Mouse (Mus musculus): ENCODE results near the gene Fbxw10. TPM values are rescaled to one million over a fixed set of nuclear protein-coding genes. Genes with fewer than 3 reads are reported as not detected.
A peak's percentile ranks its signal among the peaks of the same experiment; 100 is the strongest.

Fbxw10 gene
- total RNA-seq (2021) = 1 to 10 TPM; 1.1 to 1.4 TPM
- long read RNA-seq, partial matches to known transcripts = 0 of 1 reads
- long read RNA-seq, other reads (novel, unspliced or antisense) = 1 of 1 reads

DNA sequence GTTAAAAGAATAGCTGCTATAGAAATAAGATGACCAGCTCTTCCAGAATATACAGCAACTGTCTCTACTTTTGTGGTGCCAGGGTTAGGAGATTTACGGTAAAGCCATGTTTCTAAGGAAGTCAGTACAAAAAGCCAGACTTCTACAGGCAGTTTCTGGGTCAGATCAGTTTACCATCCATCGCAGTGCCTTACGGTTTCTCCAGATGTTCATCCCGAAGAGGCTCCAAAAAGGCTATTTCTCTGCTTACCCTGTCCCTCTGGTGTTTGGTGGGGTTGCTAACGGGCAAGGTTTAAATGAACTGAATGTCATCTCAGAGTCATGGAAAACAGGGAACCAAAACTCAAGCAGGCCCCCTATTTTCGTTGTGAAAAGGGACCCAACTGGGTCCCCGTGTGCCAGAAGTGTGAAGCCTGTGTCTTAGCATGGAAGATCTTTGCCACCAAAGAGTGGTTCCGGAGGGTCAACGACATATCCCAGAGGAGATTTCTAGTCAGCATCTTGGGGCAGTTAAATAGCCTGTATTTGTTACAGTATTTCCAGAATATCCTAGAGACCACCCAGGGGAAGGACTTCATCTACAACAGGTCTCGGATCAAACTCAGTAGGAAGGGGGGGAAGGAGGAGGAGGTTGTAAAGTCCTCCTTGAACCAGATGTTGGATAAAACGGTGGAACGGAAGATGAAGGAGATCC lies at the start of gene Fbxw10:
Fbxw10 (plus strand) TSS at position 109 of the 694 bp plus-strand sequence.
- DNase-seq (ENCODE audit: low spot score in 2 of 2) = peak in 1 of 2 experiments; percentile 42

DNA sequence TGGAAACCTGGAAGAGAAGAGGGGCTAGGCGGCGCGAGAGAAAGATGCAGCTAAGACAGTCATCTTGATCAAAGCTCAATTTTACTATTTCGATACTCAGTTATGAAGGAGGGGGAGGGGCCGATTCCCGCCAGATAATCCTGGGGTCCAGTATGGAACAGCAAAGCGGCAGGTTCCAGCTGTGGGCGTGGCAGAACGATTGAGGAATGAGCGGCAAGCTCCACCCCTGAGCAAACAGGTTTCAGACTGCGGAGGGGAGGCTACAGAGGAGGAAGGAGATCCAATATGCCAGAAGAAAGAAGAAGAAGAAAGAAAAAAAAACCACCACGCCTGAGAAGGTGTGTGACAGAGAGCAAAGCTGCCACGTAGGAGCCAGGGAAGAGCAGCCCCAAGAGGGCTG lies 42.8 kb upstream of the Fbxw10 start:
- no peak for DNase-seq (ENCODE audit: low spot score in 2 of 2)

DNA sequence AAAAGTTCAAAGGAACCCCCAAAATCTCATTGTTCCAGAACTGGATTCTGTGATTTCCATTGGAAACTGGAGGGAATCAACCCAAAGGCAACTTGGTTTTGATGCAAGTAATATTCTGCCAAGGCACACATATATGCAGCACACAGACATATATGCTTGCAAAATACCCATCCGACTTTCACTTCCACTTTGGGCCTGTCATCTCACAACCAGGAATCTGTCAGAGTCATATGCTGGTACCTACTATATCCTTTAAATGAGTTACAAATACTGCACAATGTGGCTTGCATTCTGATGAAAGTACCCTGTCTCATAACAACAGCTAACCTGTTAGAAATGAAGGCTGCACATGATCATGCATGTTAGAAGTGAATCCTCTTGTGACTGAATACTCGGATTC lies 38.9 kb upstream of the Fbxw10 start:
- no peak for DNase-seq (ENCODE audit: low spot score in 2 of 2)

DNA sequence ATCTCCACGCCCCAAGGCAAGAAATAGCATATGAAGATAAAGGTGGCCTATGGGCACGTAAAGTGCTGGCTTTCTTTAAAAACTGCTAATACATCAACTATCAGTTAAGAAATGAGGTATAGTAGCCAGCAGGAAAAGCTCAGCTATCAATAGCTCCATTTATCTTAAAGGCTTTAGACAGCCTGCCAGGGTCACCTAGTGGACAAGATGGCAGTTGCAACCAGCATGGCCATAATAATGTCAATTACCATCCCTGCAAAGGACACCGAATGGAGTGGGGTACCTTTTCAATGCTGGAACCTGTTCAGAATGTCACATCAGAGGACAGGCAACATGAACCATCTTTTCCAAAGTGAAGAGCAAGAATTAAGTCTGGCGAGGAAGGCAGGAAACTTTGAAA lies 37.7 kb upstream of the Fbxw10 start:
- no peak for DNase-seq (ENCODE audit: low spot score in 2 of 2)

DNA sequence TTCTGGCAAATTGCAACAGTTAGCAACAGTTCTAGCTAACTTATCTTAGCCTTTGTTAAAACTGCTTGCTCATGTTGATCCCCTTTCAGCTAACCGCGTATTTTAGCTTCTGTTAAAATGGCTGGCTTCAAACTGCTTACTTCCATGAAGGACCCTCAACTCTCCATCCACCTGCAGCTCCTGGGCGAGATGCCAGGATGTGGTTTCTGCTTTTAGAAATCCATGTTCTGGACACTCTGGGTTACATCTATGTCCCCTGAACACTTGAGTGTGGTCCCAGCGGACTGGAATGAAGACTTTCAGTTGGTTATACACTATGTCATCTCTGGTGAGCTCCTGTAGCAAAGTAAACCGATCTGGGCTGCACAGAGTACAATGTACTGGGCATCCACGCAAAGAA lies 34.6 kb upstream of the Fbxw10 start:
- no peak for DNase-seq (ENCODE audit: low spot score in 2 of 2)

DNA sequence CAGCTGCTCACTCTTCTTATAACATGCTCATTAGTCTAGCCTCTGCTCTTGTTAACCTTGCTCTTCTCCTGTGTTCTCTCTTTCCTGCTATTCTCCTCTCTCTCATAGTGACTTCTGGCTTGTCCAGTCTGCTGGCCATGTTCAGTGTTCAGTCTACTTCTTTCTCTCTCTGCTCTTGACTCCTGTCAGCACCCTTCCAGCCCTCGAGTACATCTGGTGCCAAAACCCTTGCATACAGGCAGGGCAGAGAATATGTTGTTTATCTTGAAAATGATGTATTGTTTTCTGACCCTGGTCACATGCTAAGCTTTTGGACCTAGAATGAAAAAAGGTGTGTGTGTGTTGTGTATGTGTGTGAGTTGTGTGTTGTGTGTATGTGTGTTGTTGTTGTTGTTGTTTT lies 33.4 kb upstream of the Fbxw10 start:
- no peak for DNase-seq (ENCODE audit: low spot score in 2 of 2)

DNA sequence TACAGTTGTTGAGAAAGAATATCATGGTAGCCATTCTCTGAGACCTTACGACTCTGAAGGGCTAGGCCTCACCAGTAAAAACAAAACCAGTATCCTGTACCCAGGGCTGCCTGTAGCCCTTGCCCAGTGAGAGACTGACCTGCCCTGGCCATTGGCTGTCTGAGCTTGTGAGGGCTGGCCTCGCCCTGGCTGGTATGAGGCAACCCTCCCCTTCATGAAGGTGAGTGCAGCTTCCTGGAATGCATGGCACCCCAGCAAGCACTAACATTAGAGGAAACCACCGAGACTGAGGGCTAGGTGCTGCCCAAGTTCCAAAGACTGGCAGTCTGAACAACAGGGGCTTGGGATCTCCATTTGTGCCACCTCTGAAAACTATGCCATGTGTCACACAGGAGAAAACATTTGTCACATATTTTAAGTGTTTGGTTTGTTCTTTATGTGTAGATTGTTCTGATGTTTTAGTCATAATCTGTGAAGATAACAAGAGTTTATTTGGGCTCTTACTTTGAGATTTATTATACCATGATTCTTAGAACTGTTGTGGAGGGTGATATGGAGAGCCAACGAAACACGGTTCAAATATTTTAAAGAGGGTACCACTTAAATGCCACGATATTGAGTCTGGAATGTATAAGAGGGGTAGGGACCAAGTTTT lies 32.8 kb upstream of the Fbxw10 start:
- DNase-seq (ENCODE audit: low spot score in 2 of 2) = no peak

DNA sequence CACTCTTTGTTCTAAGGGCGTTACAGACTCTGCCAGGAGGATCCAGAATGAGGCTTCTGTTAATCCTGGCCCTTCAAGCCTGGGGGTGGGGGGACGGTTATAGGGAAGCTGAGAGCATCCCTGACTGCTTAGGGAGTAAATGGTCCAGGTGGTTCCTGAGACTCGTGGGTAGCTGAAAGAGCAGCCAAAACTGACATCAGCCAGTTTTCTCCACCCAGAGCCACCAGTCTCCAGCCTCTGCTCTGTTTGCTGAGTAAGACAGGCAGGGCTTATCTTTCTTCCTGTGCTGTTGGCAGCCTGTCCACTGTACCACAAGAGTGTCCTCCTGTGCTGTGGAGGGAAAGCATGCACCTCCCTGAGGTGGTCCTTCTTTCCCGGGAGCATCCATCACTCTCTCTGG lies 32.2 kb upstream of the Fbxw10 start:
- peak in 1 of 2 experiments; percentile 10 for DNase-seq (ENCODE audit: low spot score in 2 of 2)

DNA sequence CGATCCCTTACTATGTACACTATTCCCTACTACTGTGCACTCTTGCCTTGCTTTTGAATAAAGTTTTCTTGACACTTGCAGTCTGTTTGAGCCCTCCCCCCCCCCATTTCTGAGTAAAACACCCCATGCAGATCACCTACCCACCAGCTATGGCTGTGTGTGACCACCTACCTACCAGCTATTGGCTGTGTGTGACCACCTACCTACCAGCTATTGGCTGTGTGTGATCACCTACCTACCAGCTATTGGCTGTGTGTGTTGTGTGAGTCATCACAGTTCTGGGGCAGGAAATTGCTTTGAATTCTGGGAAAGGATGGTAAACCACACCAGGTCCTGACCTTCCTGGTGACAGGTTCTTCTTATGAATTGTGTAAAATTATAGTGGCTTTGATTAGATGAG lies 31.4 kb upstream of the Fbxw10 start:
- DNase-seq (ENCODE audit: low spot score in 2 of 2) = no peak

DNA sequence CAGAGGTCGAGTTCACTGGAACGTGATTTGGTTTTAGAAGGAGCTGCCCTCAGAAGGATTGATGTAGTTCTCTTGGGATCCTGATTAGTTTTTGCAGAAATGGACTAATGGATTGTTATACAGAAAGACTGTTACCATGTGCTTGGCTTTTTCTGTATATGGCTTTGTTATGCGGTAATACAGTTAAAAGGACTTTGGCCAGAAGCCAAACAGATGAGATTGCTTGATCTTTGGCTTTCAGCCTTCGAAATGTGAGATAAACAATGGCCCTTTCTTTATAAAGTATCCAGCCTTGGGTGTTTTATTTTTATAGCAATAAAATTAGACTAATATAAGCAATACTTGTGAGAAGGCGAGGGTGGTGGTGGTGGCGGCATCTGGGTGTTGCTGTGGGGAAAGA lies 30.3 kb upstream of the Fbxw10 start:
- DNase-seq (ENCODE audit: low spot score in 2 of 2) = no peak

DNA sequence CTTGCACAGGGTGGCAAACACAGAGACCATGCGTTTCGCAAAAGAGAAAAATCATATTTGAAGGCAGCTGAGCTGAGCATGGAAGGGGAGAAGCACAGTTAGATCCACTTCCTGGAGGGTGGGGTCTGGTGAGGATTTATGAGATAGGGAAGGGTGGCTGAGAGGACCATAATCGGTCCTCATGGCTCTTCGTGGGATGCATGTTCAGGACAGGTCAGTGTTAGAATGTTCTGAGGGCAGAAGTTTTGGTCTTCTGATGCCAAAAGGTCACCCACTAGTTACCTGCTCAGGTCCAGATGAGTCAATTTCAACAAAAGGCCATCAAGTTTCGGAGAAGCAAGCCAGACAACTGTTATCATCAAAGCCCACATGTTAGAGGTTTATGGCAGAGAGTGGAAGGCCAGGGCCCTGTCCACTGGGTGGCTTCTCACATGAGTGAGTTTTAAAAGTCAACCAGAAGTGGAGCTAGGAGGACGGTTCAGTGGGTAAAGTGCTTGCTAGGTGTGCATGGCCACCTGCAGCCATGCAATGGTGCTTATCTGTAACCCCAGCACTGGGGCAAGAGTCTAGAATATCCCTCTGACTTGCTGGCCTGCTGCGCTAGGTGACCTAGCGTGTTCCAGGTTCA lies 27.7 kb upstream of the Fbxw10 start:
- no peak for DNase-seq (ENCODE audit: low spot score in 2 of 2)

DNA sequence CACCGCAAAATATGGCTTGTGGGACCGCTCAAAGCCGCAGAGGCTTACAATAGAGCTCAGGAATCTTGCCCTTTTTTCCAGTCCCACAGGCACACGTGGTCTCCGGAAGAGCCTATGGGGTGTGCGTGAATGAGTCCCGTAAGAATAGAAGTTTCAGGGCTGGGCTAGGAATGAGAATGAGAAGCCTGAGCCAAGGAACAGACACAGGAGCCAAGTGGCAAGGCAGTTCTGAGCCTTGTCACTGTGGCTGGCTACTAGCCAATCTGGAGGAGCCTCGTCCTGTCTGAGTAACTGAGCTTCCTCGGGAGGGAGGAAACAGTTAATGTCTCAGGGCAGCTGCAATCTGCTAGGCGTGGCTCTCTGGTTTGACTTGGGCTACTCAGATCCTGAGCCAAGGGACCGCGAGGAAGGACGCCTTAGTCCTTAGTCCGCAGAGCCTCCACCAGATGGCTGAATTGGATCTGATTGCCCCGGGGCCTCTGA lies 26.8 kb upstream of the Fbxw10 start, which contains the start of gene Trim16:
Trim16 (plus strand) TSS at position 173 of the 483 bp plus-strand sequence.
- peak in 1 of 2 experiments; percentile 23 for DNase-seq (ENCODE audit: low spot score in 2 of 2)

DNA sequence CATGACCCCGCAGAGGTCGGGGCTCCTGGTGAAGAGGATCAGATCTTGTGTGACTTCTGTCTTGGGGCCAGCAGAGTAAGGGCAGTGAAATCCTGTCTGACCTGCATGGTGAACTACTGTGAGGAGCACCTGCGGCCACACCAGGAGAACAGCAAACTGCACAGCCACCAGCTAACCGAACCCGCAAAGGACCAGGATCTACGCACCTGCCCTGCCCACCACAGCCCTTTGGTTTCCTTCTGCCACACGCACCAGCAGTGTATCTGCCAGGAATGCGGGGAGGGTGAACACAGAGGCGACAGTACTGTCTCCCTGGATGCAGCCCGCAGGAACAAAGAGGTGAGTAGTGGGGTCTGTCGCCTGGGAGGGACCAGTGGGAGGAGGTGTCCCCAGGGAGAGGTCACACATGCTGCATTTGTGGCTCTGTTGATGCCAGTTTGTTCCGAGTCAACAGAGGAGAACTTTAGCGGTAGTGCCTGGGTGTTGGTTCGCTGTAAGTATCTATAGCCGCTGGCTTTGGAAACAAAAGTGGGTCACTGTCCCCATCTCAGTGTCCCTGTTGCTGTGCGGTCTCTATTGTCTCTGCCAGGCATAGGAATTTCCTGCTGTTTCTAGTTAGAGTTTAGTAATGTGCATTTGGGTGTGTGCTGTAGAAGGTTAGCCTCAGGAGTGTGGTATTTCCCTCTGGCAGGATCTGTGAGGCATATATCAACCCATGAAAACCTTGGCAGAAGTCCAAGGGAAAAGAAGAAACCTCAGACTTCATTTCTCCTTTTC lies 26.0 kb upstream of the Fbxw10 start:
- no peak for DNase-seq (ENCODE audit: low spot score in 2 of 2)

DNA sequence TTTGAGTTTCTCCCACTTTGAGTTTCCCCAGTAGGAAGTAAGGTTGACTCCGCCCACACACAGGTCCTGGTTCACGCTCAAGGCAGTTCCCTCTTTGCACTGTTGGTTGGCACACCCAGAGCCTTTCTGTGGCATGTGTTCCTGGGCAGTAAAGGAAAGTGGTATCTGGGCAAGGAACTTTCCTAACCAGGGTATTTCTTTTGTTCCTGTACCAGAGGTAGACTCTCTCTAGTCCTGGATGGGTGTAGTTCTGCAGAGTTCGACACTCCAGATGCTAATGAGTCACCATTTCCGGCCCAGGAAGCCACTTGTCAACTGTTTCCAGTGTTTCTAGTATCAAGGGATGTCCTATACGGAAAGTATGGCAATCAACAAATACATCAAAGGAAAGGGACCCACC lies 25.0 kb upstream of the Fbxw10 start:
- no peak for DNase-seq (ENCODE audit: low spot score in 2 of 2)

DNA sequence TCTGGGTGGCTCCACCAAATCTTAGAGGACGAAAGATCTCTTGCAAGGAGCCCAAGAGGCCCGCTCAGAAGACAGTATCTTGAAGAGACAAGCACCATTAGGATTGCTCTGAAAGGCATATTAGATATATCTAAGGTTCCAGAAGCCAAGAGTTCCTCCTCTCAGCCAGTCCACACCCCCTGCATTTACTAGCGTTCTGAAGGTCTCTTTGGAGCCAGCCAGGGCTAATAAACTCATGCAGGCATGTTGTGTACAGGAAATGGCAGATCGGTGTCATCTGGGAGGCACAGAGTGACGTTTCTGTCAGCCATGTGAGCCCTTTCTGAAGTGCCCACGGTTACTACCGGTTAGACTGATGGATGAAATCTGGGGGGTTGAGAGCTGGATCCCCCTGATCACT lies 22.7 kb upstream of the Fbxw10 start:
- no peak for DNase-seq (ENCODE audit: low spot score in 2 of 2)

DNA sequence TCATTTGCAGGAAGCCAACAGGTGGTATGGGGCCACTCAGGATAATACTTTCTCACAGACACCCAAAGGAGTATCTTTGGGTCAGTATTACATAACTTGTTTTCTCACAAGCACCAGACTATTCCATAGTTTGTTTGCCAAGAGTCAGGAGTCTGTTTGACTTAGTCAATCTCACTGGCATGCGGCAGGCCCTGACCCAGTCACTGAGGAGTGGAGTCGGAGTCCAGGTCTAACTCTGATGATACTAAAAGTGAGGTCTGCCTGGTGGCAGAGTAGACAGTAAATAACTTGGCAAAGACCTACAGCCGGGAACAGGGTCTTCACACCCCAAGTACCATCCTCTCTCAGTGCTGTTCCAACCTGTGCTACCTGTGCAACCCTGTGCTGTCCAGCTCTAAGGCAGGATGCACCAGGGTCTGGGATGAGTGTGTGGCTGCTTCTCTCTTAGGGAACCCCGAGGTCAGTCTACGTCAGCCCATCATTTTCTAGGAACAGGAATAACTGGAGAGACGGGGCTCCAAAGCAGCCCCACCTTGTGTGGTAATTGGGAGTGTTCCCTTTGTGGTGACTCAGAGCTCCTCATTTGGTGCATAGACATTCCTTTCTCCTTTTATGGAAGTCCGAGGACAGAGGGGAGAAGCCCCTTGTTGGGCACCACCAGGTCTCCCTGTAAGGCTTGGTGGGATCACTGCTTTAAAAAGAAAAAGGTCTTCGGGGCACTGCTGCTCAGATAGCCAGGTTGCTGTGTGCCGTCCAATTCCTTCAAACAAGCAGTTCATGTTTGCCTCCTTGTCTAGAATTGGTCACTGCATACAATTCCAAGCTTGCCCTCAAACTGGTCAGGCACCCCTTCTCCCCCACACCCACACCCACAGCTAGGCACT lies 21.4 kb upstream of the Fbxw10 start:
- no peak for DNase-seq (ENCODE audit: low spot score in 2 of 2)

DNA sequence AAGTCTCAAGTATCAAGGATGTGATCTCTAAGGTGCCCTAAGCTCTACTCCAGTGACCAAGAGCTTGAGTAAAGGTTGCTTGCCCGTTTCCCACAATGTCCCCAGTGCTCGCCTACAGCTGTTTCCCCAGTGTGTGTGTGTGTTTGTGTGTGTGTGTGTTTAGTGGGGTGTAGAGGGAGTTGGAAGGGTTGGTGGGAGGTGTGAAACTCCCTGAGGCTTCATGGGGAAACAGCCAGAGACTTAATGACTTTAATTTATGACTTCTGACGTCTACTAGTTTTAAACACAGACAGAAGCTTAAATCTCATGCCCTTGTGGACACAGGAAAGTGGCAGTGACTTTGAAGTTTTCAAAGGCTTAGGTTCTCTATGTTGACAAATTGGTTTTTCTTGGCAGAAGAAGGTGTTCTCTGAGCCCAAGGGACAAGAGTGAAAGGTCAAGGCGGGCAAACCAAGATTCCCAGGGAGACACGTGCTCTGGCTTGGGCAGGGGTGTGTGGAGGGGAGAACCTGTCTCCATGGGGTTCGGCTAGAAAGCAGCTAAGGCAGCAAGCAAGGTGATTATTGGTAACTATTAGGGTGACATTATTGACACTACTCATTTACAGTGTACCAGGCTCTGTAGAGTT lies 20.6 kb upstream of the Fbxw10 start:
- DNase-seq (ENCODE audit: low spot score in 2 of 2) = no peak

DNA sequence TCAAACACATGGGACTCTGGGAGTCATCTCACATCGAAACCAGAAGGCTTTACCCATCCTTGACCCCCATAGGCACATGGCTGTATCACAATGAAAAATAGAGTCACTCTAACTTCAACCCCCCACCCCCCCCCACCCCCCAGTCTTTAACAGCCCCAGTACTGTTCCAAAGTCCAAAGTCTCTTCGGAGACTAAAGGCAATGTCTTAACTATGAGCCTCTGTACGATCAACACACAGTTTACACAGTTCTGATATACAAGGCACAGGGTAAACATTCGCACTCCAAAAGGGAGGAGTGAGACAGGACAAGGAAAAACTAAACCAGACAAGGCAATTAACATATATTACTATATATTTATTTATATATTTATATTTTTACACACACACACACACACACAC lies 19.7 kb upstream of the Fbxw10 start:
- no peak for DNase-seq (ENCODE audit: low spot score in 2 of 2)

DNA sequence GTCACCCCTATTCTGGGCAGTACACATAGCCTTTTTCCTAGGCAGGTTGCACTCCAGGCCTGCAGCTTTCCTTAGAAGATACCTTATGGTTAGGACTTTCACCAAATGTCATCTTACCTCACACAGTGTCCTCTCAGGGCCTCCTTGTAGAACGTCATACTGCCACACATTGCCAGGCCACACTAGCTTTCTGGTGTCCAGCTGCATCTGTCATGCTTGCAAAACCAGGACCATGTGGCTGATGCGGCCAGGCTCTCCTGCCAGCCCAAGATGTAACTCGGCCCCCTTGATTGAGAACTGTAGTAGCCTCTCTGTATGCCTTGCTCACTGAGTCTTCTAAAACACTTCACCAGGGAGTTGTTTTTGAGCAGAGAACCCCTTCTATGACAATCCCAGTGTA lies 19.0 kb upstream of the Fbxw10 start:
- DNase-seq (ENCODE audit: low spot score in 2 of 2) = no peak

DNA sequence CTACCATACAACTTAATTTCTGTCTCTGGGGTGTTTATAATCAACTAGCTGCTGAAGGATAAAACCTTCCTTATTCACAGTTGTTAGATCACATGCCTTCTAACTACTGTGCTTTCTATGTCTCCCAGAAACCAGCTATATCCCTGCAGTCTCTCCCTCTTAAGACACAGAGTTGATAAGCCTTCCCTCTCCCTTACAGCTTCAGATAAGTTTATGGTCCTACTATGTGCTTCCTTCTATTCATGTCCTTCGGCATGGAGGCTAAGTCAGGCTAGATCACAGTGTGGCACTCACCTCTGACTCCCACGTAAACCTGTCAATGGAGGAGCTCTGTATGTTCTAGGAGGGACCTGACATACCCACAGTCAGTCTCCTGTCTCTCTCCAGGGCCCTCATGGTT lies 16.5 kb upstream of the Fbxw10 start:
- DNase-seq (ENCODE audit: low spot score in 2 of 2) = no peak

Measured in layer of hippocampus, adult 18-20 months (tissue).